Mouse (Mus musculus) lung, postnatal 0 days (tissue): ENCODE measurements at regions not wholly inside any gene's neighbourhood (a gene's known extent, or its start where the extent isn't known, plus 50 kb on each side); places are given as distances from the start of the nearest gene placed in this dataset.

Experiments
- CTCF ChIP-seq: IDR thresholded peaks from 2 replicates; pipeline ENCODE4 v1.5.1; 2016; ENCODE audit warnings: antibody characterized with exemption, mild to moderate bottlenecking
- EP300 ChIP-seq: IDR thresholded peaks from 2 replicates; pipeline ENCODE4 v1.6.1; 2016; ENCODE audit warnings: antibody characterized with exemption, mild to moderate bottlenecking, control low read depth

DNA sequence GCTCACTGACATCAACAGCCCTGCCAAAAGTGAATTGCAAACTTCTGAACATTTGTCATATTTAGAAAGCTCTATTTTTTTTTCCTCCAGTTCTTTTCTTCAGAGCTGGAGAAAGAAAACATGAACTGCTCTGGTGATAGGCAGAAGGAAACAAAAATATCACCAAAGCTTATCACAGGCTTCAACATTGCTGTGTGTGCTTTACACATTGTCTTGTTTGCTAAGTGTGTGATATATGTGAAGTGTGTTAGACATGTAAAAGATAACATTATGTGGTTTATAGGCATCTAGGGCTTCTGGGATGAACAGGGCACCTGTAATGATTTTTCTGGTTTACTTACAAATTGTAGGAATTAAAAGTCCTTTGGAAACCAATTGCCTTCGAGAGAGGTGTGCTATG lies 229.8 kb upstream of the Nrip1 start:
- TF ChIP-seq CTCF (no peak), EP300 (no peak)
